Mouse (Mus musculus) MN1 (cell line): ENCODE data around the gene Ehmt1.
A peak's percentile ranks its signal among the peaks of the same experiment; 100 is the strongest.

Experiments used
- DNase-seq: peaks from one replicate; pipeline ENCODE4 v3.0.0-alpha.2; 2016; ENCODE audit warnings: low spot score

The Ehmt1 gene

GRCm38 (mm10) chr2:24805621-24806020 lies 113.8 kb downstream of the Ehmt1 start:
- no peak for DNase-seq

GRCm38 (mm10) chr2:24796833-24797457 lies 122.5 kb downstream of the Ehmt1 start:
- DNase-seq: no peak

GRCm38 (mm10) chr2:24787250-24787649 lies 132.2 kb downstream of the Ehmt1 start:
- DNase-seq: no peak

DNA sequence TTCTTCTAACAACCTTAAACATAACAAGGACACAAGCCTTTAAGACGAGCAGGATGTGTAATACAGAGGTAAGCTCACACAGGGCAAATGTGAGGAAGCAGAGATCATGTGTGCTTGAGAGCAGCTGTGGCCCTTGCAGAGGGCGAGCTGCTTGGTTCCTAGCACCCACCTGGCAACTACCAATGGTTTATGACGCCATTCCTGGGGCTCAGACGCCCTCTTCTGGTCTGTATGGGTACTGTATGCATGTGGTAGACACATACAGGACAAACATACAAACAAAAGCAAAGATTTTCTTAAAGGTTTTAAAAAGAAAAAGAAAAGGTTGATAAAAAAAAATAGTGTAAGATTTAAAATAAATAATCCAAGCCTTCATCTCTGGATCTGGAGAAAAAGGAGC lies 138.2 kb downstream of the Ehmt1 start:
- DNase-seq: no peak

DNA sequence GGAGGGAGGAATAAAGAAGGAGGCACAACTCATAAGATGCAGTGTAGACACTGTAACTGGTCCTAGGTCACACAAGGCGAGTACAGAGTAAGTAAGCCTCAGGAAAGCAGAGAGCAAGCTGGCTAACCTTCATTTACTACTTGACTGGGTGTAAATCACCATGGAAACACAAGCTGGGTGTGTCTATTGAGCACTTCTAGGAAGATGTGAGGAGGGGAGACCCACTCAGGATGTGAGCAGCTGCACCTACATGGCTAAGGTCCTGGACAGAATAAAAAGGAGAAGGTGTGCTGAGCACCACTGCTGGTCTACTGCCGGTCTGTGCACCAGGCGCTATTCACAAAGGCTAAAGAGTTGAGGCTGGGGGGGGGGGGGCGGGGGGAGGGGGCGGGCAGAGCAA lies 142.6 kb downstream of the Ehmt1 start:
- DNase-seq: peak; percentile 9

DNA sequence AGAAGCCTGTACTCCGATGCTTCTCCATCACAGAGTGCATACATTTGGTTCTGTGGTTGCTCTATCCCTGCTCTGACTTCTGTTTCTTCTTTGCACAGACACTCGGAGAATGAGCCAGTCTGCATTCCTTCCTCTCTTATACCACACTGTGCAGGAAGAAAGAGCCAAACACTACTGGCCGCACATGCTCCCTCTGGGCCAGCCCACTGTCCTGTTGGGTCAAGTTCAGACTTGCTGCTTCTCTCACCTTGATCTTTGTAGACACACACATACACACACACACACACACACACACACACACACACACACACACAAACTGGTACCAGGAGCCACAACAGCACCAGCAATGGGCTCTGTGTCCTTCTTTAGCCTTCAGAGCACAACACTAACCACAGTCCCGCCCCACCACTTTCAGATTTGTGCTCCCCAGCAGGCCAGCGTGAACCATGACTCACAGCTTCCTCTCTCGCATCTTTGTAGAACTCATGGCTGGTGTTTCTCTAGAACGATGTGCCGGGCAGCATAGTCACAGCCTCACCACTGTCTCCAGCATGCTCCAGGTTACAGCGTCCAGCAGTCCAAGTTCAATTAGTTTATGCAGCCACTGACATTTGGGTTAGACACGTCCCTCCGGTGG lies 143.3 kb downstream of the Ehmt1 start:
- DNase-seq: peak; percentile 14

DNA sequence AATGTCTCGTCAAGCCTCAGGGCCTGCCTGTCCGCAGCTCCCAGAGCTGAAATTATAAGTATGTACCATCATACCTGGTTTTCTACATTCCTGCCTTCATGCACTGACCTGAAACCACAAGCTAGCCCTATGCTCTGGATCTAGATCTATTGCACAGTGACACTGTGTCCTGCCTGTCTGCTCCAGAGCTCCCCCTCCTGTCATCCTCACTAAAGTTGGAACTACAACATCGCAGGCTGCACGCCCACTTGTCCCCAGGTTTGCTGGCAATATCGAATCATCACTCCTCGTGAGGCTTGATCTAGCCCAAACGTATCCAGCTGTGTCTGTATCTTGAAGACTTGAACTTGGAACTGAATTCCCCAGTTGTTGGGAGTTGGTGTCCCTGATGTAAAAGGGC lies 144.6 kb downstream of the Ehmt1 start:
- no peak for DNase-seq

- DNase-seq: no peak
Observed at GRCm38 (mm10) chr2:24770861-24771260, 148.6 kb downstream of the Ehmt1 start.

- DNase-seq: peak; percentile 92
Observed at GRCm38 (mm10) chr2:24763115-24763557, 156.3 kb downstream of the Ehmt1 start, which contains the start of gene Cacna1b. TSS of gene Cacna1b (minus strand) at chr2:24763152.

GRCm38 (mm10) chr2:24762446-24762960 lies 156.9 kb downstream of the Ehmt1 start:
- peak; percentile 35 for DNase-seq

GRCm38 (mm10) chr2:24761923-24762445 lies 157.4 kb downstream of the Ehmt1 start:
- DNase-seq: no peak

DNA sequence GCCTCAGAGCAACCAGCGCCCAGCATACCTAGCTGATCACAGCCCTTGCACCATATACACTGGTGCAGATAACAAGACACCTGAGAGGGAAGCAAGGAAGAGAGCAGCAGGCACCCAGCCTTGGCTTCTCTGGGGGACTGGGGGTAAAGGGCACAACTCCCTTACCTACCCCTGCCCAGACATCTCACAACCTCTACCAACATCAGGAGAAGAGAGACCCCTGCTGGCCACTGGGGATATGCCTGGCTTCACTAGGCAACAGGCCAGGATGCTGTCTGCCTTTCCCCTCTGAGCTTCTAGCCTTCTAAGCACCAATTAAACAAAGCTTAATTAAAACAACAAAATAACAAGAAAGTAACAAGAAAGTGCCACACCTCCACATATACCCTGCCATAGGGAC lies 164.1 kb downstream of the Ehmt1 start:
- peak; percentile 50 for DNase-seq

GRCm38 (mm10) chr2:24752599-24752998 lies 166.8 kb downstream of the Ehmt1 start:
- no peak for DNase-seq

GRCm38 (mm10) chr2:24750051-24750450 lies 169.4 kb downstream of the Ehmt1 start:
- peak; percentile 61 for DNase-seq

- DNase-seq: no peak
Observed at GRCm38 (mm10) chr2:24747878-24748277, 171.5 kb downstream of the Ehmt1 start.
